Mouse (Mus musculus) stomach, postnatal 0 days (tissue): ENCODE data around the gene Mov10l1. TPM values are rescaled to one million over a fixed set of nuclear protein-coding genes. Genes with fewer than 3 reads are reported as not detected.

Source experiments
- ATAC-seq: fragments of 200-750 bp; cut with Nextera tagmentation; 2 replicates; pipeline ENCODE4 v1.8.0; 2017; ENCODE audit not compliant: low FRiP score, low TSS enrichment
- DNase-seq: peaks from one replicate; pipeline ENCODE4 v3.0.0-alpha.2; 2016; ENCODE audit warnings: low spot score
- H3K27ac ChIP-seq: fragments of 300-500 bp; sonication (generic); replicated peaks from 2 replicates; pipeline ENCODE4 v1.5.1; 2014; ENCODE audit warnings: mild to moderate bottlenecking, control low read depth
- H3K27me3 ChIP-seq: fragments of 300-500 bp; sonication (generic); 2 replicates; pipeline ENCODE4 v1.6.1; 2014; ENCODE audit warnings: low read length; ENCODE audit not compliant: control insufficient read depth, insufficient read depth
- H3K36me3 ChIP-seq: fragments of 300-500 bp; sonication (generic); 2 replicates; pipeline ENCODE4 v1.6.1; 2014; ENCODE audit warnings: low read length, mixed read lengths; ENCODE audit not compliant: control insufficient read depth, insufficient read depth
- H3K4me1 ChIP-seq: fragments of 300-500 bp; sonication (generic); replicated peaks from 2 replicates; pipeline ENCODE4 v1.6.1; 2014; ENCODE audit warnings: antibody characterized with exemption; ENCODE audit not compliant: control insufficient read depth, insufficient read depth
- H3K4me2 ChIP-seq: fragments of 300-500 bp; sonication (generic); replicated peaks from 2 replicates; pipeline ENCODE4 v1.6.1; 2014; ENCODE audit warnings: low read depth, mild to moderate bottlenecking, control low read depth, moderate library complexity
- H3K4me3 ChIP-seq: fragments of 300-500 bp; sonication (generic); 2 replicates; pipeline ENCODE4 v1.5.1; 2014; ENCODE audit warnings: low read depth, low read length, control low read depth
- H3K9ac ChIP-seq: fragments of 300-500 bp; sonication (generic); 2 replicates; pipeline ENCODE4 v1.6.1; 2014; ENCODE audit warnings: mild to moderate bottlenecking, low read length, control low read depth, mixed read lengths
- H3K9me3 ChIP-seq: fragments of 300-500 bp; sonication (generic); 2 replicates; pipeline ENCODE4 v1.6.1; 2016; ENCODE audit warnings: low read length; ENCODE audit not compliant: control insufficient read depth
- CTCF ChIP-seq: IDR thresholded peaks from 2 replicates; pipeline ENCODE4 v1.5.1; 2016; ENCODE audit warnings: antibody characterized with exemption, low read depth, mild to moderate bottlenecking, moderate library complexity
- EP300 ChIP-seq: optimal IDR thresholded peaks from 2 replicates; pipeline ENCODE3; 2016; ENCODE audit warnings: antibody characterized with exemption
- WGBS: fragments of 180-500 bp; shearing (Covaris S2); extraction: QIAGEN DNeasy Blood & Tissue Kit; methylation state at CpG from one replicate; pipeline ENCODE4 v1.1.7; 2014; 5-methylcytosine and 5-hydroxymethylcytosine counted together
- polyA plus RNA-seq: library from polyadenylated mRNA; unstranded; fragments of >200 nt; fragmentation: Nextera tagmentation; extraction: Ambion mirVana; gene quantifications from 2 replicates; pipeline ENCODE4 v1.2.1, GENCODE M21; 2015

Gene Mov10l1
- polyA plus RNA-seq, 1 experiment from 2014 or later, result not detected

DNA sequence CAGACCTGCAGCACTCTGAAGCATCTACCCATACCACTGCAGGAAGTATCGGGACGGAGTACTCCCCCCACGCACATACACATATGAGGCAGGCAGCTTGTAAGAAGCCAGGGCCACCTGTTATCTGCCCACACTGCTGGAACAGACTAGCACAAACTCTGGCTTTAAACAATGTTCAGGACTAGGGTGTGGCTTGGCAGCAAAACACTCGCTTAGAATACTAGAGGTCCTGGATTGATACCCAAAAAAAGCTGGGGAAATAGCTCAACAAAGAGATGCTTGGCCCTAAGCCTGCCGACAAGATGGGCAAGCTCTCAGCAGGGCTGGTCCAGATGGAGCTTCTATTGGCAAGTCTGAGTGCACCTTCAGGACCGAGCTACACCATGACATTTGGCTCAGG lies 80.8 kb downstream of the Mov10l1 start:
- Histone ChIP-seq H3K9me3 (no peaks in the 10 kb centered on the region), H3K36me3 (no peaks in the 10 kb centered on the region), H3K27ac (no peak overlapping the region), H3K4me2 (no peak overlapping the region), H3K27me3 (peaks cover 2% of the 10 kb centered on the region; the same call in 1 of the 2 replicates), H3K4me1 (no peaks in the 10 kb centered on the region), H3K9ac (no peak overlapping the region), H3K4me3 (no peak overlapping the region)
- no peak for ATAC-seq
- no peak for TF ChIP-seq CTCF
- TF ChIP-seq EP300, result no peak
- DNase-seq, result no peak
- 66% methylated on average over 6 of the region's 6 CpGs for WGBS

DNA sequence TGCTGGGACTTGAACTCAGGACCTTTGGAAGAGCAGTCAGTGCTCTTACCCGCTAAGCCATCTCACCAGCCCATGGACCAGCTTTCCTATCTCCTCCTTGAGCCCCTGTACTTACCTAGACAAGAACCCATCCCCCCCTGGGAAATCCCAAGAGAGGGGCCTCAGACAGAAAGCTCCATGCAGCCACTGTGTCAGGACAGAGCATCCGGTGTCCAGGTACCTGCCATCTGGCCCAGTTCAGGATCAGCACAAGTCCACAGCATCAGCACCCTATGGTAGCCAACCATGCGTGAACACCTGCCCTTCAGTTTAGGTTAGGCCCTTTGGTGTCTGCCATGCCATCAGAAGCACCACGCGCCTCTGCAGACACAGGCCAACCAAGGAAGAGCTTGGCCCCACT lies 82.2 kb downstream of the Mov10l1 start:
- WGBS, result 92% methylated on average over 5 of the region's 5 CpGs
- H3K36me3 ChIP-seq, result no peaks in the 10 kb centered on the region
- H3K4me1 ChIP-seq, result no peaks in the 10 kb centered on the region
- H3K4me3 ChIP-seq, result no peak overlapping the region
- no peak overlapping the region for H3K27ac ChIP-seq
- DNase-seq (no peak), ATAC-seq (no peak)
- peaks cover 2% of the 10 kb centered on the region; the same call in 1 of the 2 replicates for H3K27me3 ChIP-seq
- H3K4me2 ChIP-seq, result no peak overlapping the region
- H3K9ac ChIP-seq, result no peak overlapping the region
- H3K9me3 ChIP-seq, result no peaks in the 10 kb centered on the region
- no peak for TF ChIP-seq EP300
- TF ChIP-seq CTCF, result no peak

DNA sequence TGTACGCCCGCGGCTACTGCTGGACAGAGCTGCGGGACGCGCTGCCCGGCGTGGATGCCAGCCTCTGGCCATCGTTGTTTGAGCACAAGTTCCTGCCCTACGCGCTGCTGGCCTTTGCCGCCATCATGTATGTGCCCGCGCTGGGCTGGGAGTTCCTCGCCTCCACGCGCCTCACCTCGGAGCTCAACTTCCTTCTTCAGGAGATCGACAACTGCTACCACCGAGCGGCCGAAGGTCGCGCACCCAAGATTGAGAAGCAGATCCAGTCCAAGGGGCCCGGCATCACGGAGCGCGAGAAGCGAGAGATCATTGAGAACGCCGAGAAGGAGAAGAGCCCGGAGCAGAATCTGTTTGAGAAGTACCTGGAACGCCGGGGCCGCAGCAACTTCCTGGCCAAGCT lies 84.9 kb downstream of the Mov10l1 start:
- Histone ChIP-seq H3K9me3 (no peaks in the 10 kb centered on the region), H3K4me1 (no peaks in the 10 kb centered on the region), H3K27ac (no peak overlapping the region), H3K4me3 (0 out of 2 replicates have a peak overlapping the region, but pooled peaks have one; percentile 13), H3K4me2 (peak overlapping the region; percentile 42), H3K9ac (0 out of 2 replicates have a peak overlapping the region, but pooled peaks have one; percentile 27), H3K36me3 (no peaks in the 10 kb centered on the region), H3K27me3 (peaks cover 2% of the 10 kb centered on the region; the same call in 1 of the 2 replicates)
- 22% methylated on average over 35 of the region's 35 CpGs for WGBS
- ATAC-seq (no peak), DNase-seq (no peak)
- TF ChIP-seq CTCF (no peak), EP300 (no peak)

DNA sequence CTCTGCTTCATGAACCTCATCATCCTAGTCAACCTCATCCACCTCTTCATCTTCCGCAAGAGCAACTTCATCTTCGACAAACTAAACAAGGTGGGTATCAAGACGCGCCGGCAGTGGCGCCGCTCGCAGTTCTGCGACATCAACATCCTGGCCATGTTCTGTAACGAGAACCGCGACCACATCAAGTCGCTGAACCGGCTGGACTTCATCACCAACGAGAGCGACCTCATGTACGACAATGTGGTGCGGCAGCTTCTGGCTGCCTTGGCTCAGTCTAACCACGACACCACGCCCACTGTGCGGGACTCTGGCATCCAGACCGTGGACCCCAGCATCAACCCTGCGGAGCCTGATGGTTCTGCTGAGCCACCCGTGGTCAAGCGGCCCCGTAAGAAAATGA lies 85.5 kb downstream of the Mov10l1 start:
- DNase-seq (no peak), ATAC-seq (no peak)
- WGBS, result 28% methylated on average over 26 of the region's 26 CpGs

DNA sequence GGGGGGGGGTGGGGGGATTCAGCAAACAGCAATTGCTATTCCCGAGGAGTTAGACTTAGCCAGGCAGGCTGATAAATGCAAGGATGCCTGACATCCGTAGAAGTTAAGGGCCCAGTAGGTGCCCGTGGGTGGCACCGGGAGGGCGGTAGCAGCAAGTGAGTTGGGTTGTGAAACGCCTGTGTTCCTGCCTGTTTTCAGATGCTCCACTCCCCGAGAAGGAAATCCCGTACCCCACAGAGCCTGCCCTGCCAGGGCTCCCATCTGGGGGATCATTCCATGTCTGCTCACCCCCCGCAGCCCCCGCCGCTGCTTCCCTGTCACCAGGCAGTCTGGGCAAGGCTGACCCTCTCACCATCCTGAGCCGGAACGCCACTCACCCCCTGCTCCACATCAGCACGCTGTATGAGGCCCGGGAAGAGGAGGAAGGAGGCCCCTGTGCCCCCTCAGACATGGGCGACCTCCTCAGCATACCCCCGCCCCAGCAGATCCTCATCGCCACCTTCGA lies 86.7 kb downstream of the Mov10l1 start:
- Histone ChIP-seq H3K4me3 (no peak overlapping the region), H3K4me1 (no peaks in the 10 kb centered on the region), H3K36me3 (no peaks in the 10 kb centered on the region), H3K4me2 (no peak overlapping the region), H3K27me3 (peaks cover 2% of the 10 kb centered on the region; the same call in 1 of the 2 replicates), H3K9ac (no peak overlapping the region), H3K27ac (no peak overlapping the region), H3K9me3 (no peaks in the 10 kb centered on the region)
- no peak for TF ChIP-seq CTCF
- TF ChIP-seq EP300, result no peak
- no peak for ATAC-seq
- WGBS, result 80% methylated on average over 17 of the region's 19 CpGs
- no peak for DNase-seq

More for the DNA sequence above, 85.5 kb downstream of the Mov10l1 start:
- H3K27me3 ChIP-seq, result peaks cover 2% of the 10 kb centered on the region; the same call in 1 of the 2 replicates
- no peaks in the 10 kb centered on the region for H3K36me3 ChIP-seq
- no peak overlapping the region for H3K9ac ChIP-seq
- TF ChIP-seq CTCF (no peak), EP300 (no peak)
- no peaks in the 10 kb centered on the region for H3K4me1 ChIP-seq
- peak overlapping the region; percentile 42; the same call in 1 of the 2 replicates for H3K4me2 ChIP-seq
- no peak overlapping the region for H3K27ac ChIP-seq
- 0 out of 2 replicates have a peak overlapping the region, but pooled peaks have one; percentile 13 for H3K4me3 ChIP-seq
- H3K9me3 ChIP-seq, result no peaks in the 10 kb centered on the region

DNA sequence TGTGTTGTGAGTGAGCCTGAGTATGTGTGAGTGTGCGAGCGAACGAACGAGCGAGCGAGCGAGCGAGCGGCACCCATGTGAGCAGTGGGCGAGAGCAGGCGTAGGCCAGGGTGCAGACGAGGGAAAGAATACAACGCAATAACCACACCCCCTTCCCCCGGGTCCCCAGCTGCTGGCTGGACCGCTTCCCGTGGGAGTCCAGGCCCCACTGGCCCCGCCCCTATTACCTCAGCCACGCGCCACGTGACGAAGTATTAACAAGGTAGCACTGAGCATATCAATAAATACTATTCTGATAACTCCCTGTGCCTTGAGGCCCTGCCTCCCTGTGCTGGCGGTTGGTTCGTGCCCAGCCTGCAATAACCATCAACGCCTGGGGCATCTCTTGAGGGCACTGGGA lies 87.9 kb downstream of the Mov10l1 start:
- DNase-seq, result peak; percentile 84
- 52% methylated on average over 24 of the region's 24 CpGs for WGBS
- Histone ChIP-seq H3K4me1 (peaks cover 4% of the 10 kb centered on the region; the same call in 1 of the 2 replicates), H3K9ac (no peak overlapping the region), H3K27me3 (peaks cover 2% of the 10 kb centered on the region; the same call in 1 of the 2 replicates), H3K4me2 (no peak overlapping the region), H3K9me3 (no peaks in the 10 kb centered on the region), H3K36me3 (no peaks in the 10 kb centered on the region), H3K4me3 (no peak overlapping the region), H3K27ac (no peak overlapping the region)
- TF ChIP-seq EP300, result no peak
- no peak for TF ChIP-seq CTCF
- peak; percentile 53 for ATAC-seq
